Mouse (Mus musculus) liver, adult 2 months (tissue): ENCODE results near the gene Creb5. TPM values are rescaled to one million over a fixed set of nuclear protein-coding genes. Genes with fewer than 3 reads are reported as not detected.

Experiments used
- DNase-seq: peaks from one replicate; pipeline ENCODE4 v3.0.0-alpha.2; 2011; ENCODE audit warnings: low read depth, low spot score; ENCODE audit errors: extremely low read depth
- H3K27ac ChIP-seq: fragments of 200-500 bp; replicated peaks from 2 replicates; pipeline ENCODE4 v1.5.1; 2012; ENCODE audit warnings: low read depth, mild to moderate bottlenecking, control low read depth, inconsistent platforms, low read length; ENCODE audit not compliant: insufficient read depth
- H3K27me3 ChIP-seq: fragments of 200-500 bp; 2 replicates; pipeline ENCODE4 v1.6.1; 2012; ENCODE audit warnings: mild to moderate bottlenecking, moderate library complexity, low read length, inconsistent platforms; ENCODE audit not compliant: control insufficient read depth, insufficient read depth
- H3K36me3 ChIP-seq: fragments of 200-500 bp; 2 replicates; pipeline ENCODE4 v1.6.1; 2012; ENCODE audit warnings: low read length, inconsistent platforms; ENCODE audit not compliant: control insufficient read depth, insufficient read depth
- H3K4me1 ChIP-seq: fragments of 200-500 bp; 2 replicates; pipeline ENCODE4 v1.6.1; 2011; ENCODE audit warnings: low read length; ENCODE audit not compliant: control insufficient read depth, insufficient read depth
- H3K4me3 ChIP-seq: fragments of 200-500 bp; 2 replicates; pipeline ENCODE4 v1.5.1; 2011; ENCODE audit warnings: low read depth, mild to moderate bottlenecking, control low read depth, low read length, moderate library complexity; ENCODE audit not compliant: insufficient read depth
- H3K79me2 ChIP-seq: fragments of 200-500 bp; 2 replicates; pipeline ENCODE4 v1.6.1; 2012; ENCODE audit warnings: inconsistent platforms, mild to moderate bottlenecking, low read length, moderate library complexity; ENCODE audit not compliant: control insufficient read depth, insufficient read depth
- H3K9ac ChIP-seq: fragments of 200-500 bp; 2 replicates; pipeline ENCODE4 v1.6.1; 2012; ENCODE audit warnings: low read depth, mild to moderate bottlenecking, control low read depth, inconsistent platforms, low read length
- CTCF ChIP-seq: fragments of 200-500 bp; IDR thresholded peaks from 2 replicates; pipeline ENCODE4 v1.5.1; 2011; ENCODE audit warnings: low read depth, low read length, control low read depth
- POLR2A ChIP-seq: fragments of 200-500 bp; IDR thresholded peaks from 2 replicates; pipeline ENCODE4 v1.6.1; 2011; ENCODE audit warnings: low read length, control low read depth; ENCODE audit not compliant: insufficient read depth; ENCODE audit errors: extremely low read depth
- WGBS: fragments of 180-500 bp; shearing (Covaris S2); methylation state at CpG from one replicate; pipeline ENCODE4 v1.1.7; 2018; 5-methylcytosine and 5-hydroxymethylcytosine counted together
- polyA plus RNA-seq: library from polyadenylated mRNA; depleted of rRNA; stranded (reverse); fragments of >200 nt; gene quantifications from 2 replicates; pipeline ENCODE4 v1.2.3, GENCODE M21; 2012
- total RNA-seq: library from RNA; depleted of rRNA; stranded (reverse); fragments of >200 nt; gene quantifications from 2 replicates; pipeline ENCODE4 v1.2.3, GENCODE M21; 2014

Creb5 gene
- total and polyA plus RNA-seq, 2 experiments = 0.02 to 0.18 TPM

GRCm38 (mm10) chr6:53618164-53618563, 331.1 kb downstream of the Creb5 start:
- peaks cover 10% of the 10 kb centered on the region; the same call in 1 of the 2 replicates for H3K27me3 ChIP-seq
- H3K79me2 ChIP-seq = no peaks in the 10 kb centered on the region
- no peak overlapping the region for H3K9ac ChIP-seq
- H3K36me3 ChIP-seq = no peaks in the 10 kb centered on the region
- H3K4me3 ChIP-seq = no peak overlapping the region
- no peak overlapping the region for H3K27ac ChIP-seq
- no peak for TF ChIP-seq CTCF
- TF ChIP-seq POLR2A = no peak
- no peaks in the 10 kb centered on the region for H3K4me1 ChIP-seq
- 78% methylated on average over 8 of the region's 8 CpGs for WGBS
- no peak for DNase-seq

GRCm38 (mm10) chr6:53619676-53620075, 332.6 kb downstream of the Creb5 start:
- WGBS = 56% methylated on average over 1 of the region's 1 CpGs

GRCm38 (mm10) chr6:53621295-53621694, 334.2 kb downstream of the Creb5 start:
- no peaks in the 10 kb centered on the region for H3K36me3 ChIP-seq
- no peak overlapping the region for H3K9ac ChIP-seq
- no peaks in the 10 kb centered on the region for H3K4me1 ChIP-seq
- H3K79me2 ChIP-seq = no peaks in the 10 kb centered on the region
- no peak overlapping the region for H3K27ac ChIP-seq
- no peak for DNase-seq
- no peak overlapping the region for H3K4me3 ChIP-seq
- WGBS = 87% methylated on average over 5 of the region's 5 CpGs
- TF ChIP-seq CTCF = no peak
- TF ChIP-seq POLR2A = no peak
- H3K27me3 ChIP-seq = 0 out of 2 replicates have a peak, but pooled peaks cover 7% of the 10 kb centered on the region

More at GRCm38 (mm10) chr6:53619676-53620075, 332.6 kb downstream of the Creb5 start:
- 0 out of 2 replicates have a peak, but pooled peaks cover 7% of the 10 kb centered on the region for H3K27me3 ChIP-seq
- H3K27ac ChIP-seq = no peak overlapping the region
- no peaks in the 10 kb centered on the region for H3K4me1 ChIP-seq
- TF ChIP-seq CTCF (no peak), POLR2A (no peak)
- no peaks in the 10 kb centered on the region for H3K79me2 ChIP-seq
- no peak overlapping the region for H3K4me3 ChIP-seq
- H3K9ac ChIP-seq = no peak overlapping the region
- H3K36me3 ChIP-seq = no peaks in the 10 kb centered on the region
- DNase-seq = no peak

- DNase-seq = no peak
- 59% methylated on average over 15 of the region's 15 CpGs for whole genome bisulfite sequencing
Measured at GRCm38 (mm10) chr6:53624455-53625276, 337.6 kb downstream of the Creb5 start.

GRCm38 (mm10) chr6:53626044-53626443, 339.0 kb downstream of the Creb5 start:
- no peak overlapping the region for H3K27ac ChIP-seq

More at GRCm38 (mm10) chr6:53624455-53625276, 337.6 kb downstream of the Creb5 start:
- H3K4me1 ChIP-seq = no peaks in the 10 kb centered on the region
- no peak overlapping the region for H3K9ac ChIP-seq
- no peak overlapping the region for H3K4me3 ChIP-seq
- H3K27me3 ChIP-seq = peaks cover 11% of the 10 kb centered on the region; the same call in 1 of the 2 replicates
- no peaks in the 10 kb centered on the region for H3K79me2 ChIP-seq
- no peak overlapping the region for H3K27ac ChIP-seq
- no peaks in the 10 kb centered on the region for H3K36me3 ChIP-seq
- TF ChIP-seq CTCF = no peak
- no peak for TF ChIP-seq POLR2A

GRCm38 (mm10) chr6:53628714-53629113, 341.6 kb downstream of the Creb5 start:
- no peak overlapping the region for H3K27ac ChIP-seq
- no peak overlapping the region for H3K4me3 ChIP-seq
- peaks cover 11% of the 10 kb centered on the region; the same call in 1 of the 2 replicates for H3K27me3 ChIP-seq
- H3K9ac ChIP-seq = no peak overlapping the region
- TF ChIP-seq CTCF (no peak), POLR2A (no peak)
- H3K79me2 ChIP-seq = no peaks in the 10 kb centered on the region
- no peaks in the 10 kb centered on the region for H3K4me1 ChIP-seq
- DNase-seq = no peak
- H3K36me3 ChIP-seq = no peaks in the 10 kb centered on the region

More at GRCm38 (mm10) chr6:53626044-53626443, 339.0 kb downstream of the Creb5 start:
- Histone ChIP-seq H3K4me3 (no peak overlapping the region), H3K27me3 (peaks cover 11% of the 10 kb centered on the region; the same call in 1 of the 2 replicates), H3K4me1 (no peaks in the 10 kb centered on the region), H3K36me3 (no peaks in the 10 kb centered on the region), H3K9ac (no peak overlapping the region), H3K79me2 (no peaks in the 10 kb centered on the region)
- no peak for DNase-seq
- 88% methylated on average over 5 of the region's 5 CpGs for WGBS
- no peak for TF ChIP-seq CTCF
- no peak for TF ChIP-seq POLR2A
